Mouse (Mus musculus): ENCODE measurements around the gene Syngr4. TPM values are rescaled to one million over a fixed set of nuclear protein-coding genes. Genes with fewer than 3 reads are reported as not detected.

Syngr4 gene
- polyA plus RNA-seq, 1 experiment from 2014 or later, result 0.71 TPM

Other genes starting within 250 kb of the Syngr4 start
- 0.02 and 0.08 TPM in 2 replicates for gene Fut2, start 230.3 kb downstream of the Syngr4 start, polyA plus RNA-seq (2015; fragmentation: Nextera tagmentation; extraction: Ambion mirVana)
- not detected in 2 replicates for gene Ntn5, start 212.7 kb downstream of the Syngr4 start, polyA plus RNA-seq (2015; fragmentation: Nextera tagmentation; extraction: Ambion mirVana)
- 0.05 TPM in 1 of 2 replicates, not detected in the other for gene Sec1, start 202.3 kb downstream of the Syngr4 start, polyA plus RNA-seq (2015; fragmentation: Nextera tagmentation; extraction: Ambion mirVana)
- 0.23 and 0.37 TPM in 2 replicates for gene Car11, start 196.9 kb downstream of the Syngr4 start, polyA plus RNA-seq (2015; fragmentation: Nextera tagmentation; extraction: Ambion mirVana)
- gene Dbp, start 191.6 kb downstream of the Syngr4 start, polyA plus RNA-seq (2015; fragmentation: Nextera tagmentation; extraction: Ambion mirVana), result 0.27 and 0.32 TPM in 2 replicates
- 460 and 502 TPM in 2 replicates for gene Rpl18, start 181.3 kb downstream of the Syngr4 start, polyA plus RNA-seq (2015; fragmentation: Nextera tagmentation; extraction: Ambion mirVana)
- gene Sphk2, start 178.7 kb downstream of the Syngr4 start, polyA plus RNA-seq (2015; fragmentation: Nextera tagmentation; extraction: Ambion mirVana), result 11.0 and 13.9 TPM in 2 replicates
- gene Fam83e, start 175.5 kb downstream of the Syngr4 start, polyA plus RNA-seq (2015; fragmentation: Nextera tagmentation; extraction: Ambion mirVana), result 0.16 and 0.30 TPM in 2 replicates
- not detected in 2 replicates for gene Spaca4, start 170.9 kb downstream of the Syngr4 start, polyA plus RNA-seq (2015; fragmentation: Nextera tagmentation; extraction: Ambion mirVana)
- not detected in 2 replicates for gene Lmtk3, start 113.0 kb downstream of the Syngr4 start, polyA plus RNA-seq (2015; fragmentation: Nextera tagmentation; extraction: Ambion mirVana)
- gene Sult2b1, start 112.0 kb downstream of the Syngr4 start, polyA plus RNA-seq (2015; fragmentation: Nextera tagmentation; extraction: Ambion mirVana), result 0.08 and 0.22 TPM in 2 replicates
- gene Cyth2, start 82.1 kb downstream of the Syngr4 start, polyA plus RNA-seq (2015; fragmentation: Nextera tagmentation; extraction: Ambion mirVana), result 26.0 and 26.5 TPM in 2 replicates
- 0.14 and 0.15 TPM in 2 replicates for gene Kcnj14, start 71.9 kb downstream of the Syngr4 start, polyA plus RNA-seq (2015; fragmentation: Nextera tagmentation; extraction: Ambion mirVana)
- gene Grwd1, start 65.8 kb downstream of the Syngr4 start, polyA plus RNA-seq (2015; fragmentation: Nextera tagmentation; extraction: Ambion mirVana), result 19.2 and 20.9 TPM in 2 replicates
- gene Kdelr1, start 23.9 kb downstream of the Syngr4 start, polyA plus RNA-seq (2015; fragmentation: Nextera tagmentation; extraction: Ambion mirVana), result 27.9 and 35.3 TPM in 2 replicates
- 0.04 and 0.05 TPM in 2 replicates for gene Grin2d, start 18.3 kb downstream of the Syngr4 start, polyA plus RNA-seq (2015; fragmentation: Nextera tagmentation; extraction: Ambion mirVana)
- 3.5 and 4.3 TPM in 2 replicates for gene Tmem143, start 227 bp upstream of the Syngr4 start, polyA plus RNA-seq (2015; fragmentation: Nextera tagmentation; extraction: Ambion mirVana)
- gene Emp3, start 24.7 kb upstream of the Syngr4 start, polyA plus RNA-seq (2015; fragmentation: Nextera tagmentation; extraction: Ambion mirVana), result 55.5 and 56.5 TPM in 2 replicates
- 0.94 and 1.2 TPM in 2 replicates for gene Ccdc114, start 27.4 kb upstream of the Syngr4 start, polyA plus RNA-seq (2015; fragmentation: Nextera tagmentation; extraction: Ambion mirVana)
- gene Abcc6, start 133.6 kb upstream of the Syngr4 start, polyA plus RNA-seq (2015; fragmentation: Nextera tagmentation; extraction: Ambion mirVana), result 16.9 and 19.2 TPM in 2 replicates
- gene Nomo1, start 137.0 kb upstream of the Syngr4 start, polyA plus RNA-seq (2015; fragmentation: Nextera tagmentation; extraction: Ambion mirVana), result 22.0 and 23.4 TPM in 2 replicates
- gene Kcnj11, start 204.1 kb upstream of the Syngr4 start, polyA plus RNA-seq (2015; fragmentation: Nextera tagmentation; extraction: Ambion mirVana), result 0.06 TPM in 1 of 2 replicates, not detected in the other